Mouse (Mus musculus) megakaryocyte, embryonic 14.5 days (primary cell): ENCODE measurements around the gene Numbl.

Source experiments
- FLI1 ChIP-seq: IDR thresholded peaks from 2 replicates; pipeline ENCODE4 v1.6.1; 2012; ENCODE audit warnings: low read length, inconsistent platforms, mixed read lengths
- GATA1 ChIP-seq: IDR thresholded peaks from 3 replicates; pipeline ENCODE4 v1.6.1; 2012; ENCODE audit warnings: mixed read lengths, low read length, inconsistent platforms, borderline replicate concordance

GRCm38 (mm10) chr7:27300801-27301200, 42.6 kb downstream of the Numbl start:
- TF ChIP-seq FLI1 (no peak), GATA1 (no peak)
